Mouse (Mus musculus) megakaryocyte, embryonic 14.5 days (primary cell): ENCODE data around the gene Trim17. TPM values are rescaled to one million over a fixed set of nuclear protein-coding genes. Genes with fewer than 3 reads are reported as not detected.
A peak's percentile ranks its signal among the peaks of the same experiment; 100 is the strongest.

ENCODE experiments used
- H3K27me3 ChIP-seq: replicated peaks from 2 replicates; pipeline ENCODE3; 2012; ENCODE audit warnings: inconsistent platforms
- H3K36me3 ChIP-seq: replicated peaks from 2 replicates; pipeline ENCODE3; 2012; ENCODE audit warnings: low read length, inconsistent platforms, mixed read lengths
- H3K4me1 ChIP-seq: 2 replicates; pipeline ENCODE4 v1.6.1; 2012; ENCODE audit warnings: inconsistent platforms
- H3K4me3 ChIP-seq: replicated peaks from 2 replicates; pipeline ENCODE3; 2012; ENCODE audit warnings: moderate library complexity, mild to moderate bottlenecking, inconsistent platforms
- H3K9me3 ChIP-seq: 2 replicates; pipeline ENCODE4 v1.6.1; 2012; ENCODE audit warnings: inconsistent platforms
- FLI1 ChIP-seq: IDR thresholded peaks from 2 replicates; pipeline ENCODE4 v1.6.1; 2012; ENCODE audit warnings: low read length, inconsistent platforms, mixed read lengths
- GATA1 ChIP-seq: IDR thresholded peaks from 3 replicates; pipeline ENCODE4 v1.6.1; 2012; ENCODE audit warnings: mixed read lengths, low read length, inconsistent platforms, borderline replicate concordance
- polyA plus RNA-seq: library from polyadenylated mRNA; stranded (reverse); fragments of >175 nt; gene quantifications from 2 replicates; pipeline ENCODE4 v1.2.3, GENCODE M21; 2012; ENCODE audit warnings: low replicate concordance; ENCODE audit not compliant: insufficient read depth

Trim17 gene
- polyA plus RNA-seq, 1 experiment: 13.8 TPM

DNA sequence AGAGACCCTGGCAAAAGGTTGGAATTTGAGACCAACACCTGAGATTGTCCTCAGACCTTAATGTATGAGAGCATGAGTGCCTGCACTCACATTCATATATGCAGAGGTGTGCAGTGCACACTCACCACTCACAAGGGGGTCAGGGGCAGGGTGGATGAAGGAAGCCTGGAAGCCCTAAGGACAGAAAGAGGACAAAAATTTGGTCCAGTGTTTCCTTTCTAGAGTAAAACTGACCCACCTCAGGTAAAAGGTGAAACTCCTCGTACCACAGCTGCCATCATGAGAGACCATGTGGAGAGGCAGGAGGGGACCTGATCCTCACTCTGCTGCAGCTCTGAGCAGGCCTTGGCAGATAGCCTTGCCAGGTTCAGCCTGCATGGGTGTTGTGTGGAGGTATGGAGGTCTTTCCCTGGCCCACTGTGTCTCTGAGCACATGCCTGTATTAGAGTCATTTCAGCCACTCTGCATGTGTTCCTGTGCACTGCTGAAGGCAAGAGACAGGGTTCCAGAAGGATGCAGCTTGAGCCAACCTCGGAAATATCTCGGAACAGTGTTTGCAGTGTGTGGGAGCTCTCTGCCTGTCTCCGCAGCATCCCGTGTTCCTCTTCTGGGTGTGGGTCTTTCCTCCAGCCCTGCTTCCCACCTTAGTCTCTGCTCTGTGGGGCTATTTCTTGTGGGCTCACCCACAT, 2.9 kb downstream of the Trim17 start:
- H3K9me3 ChIP-seq: peaks cover 13% of the 10 kb centered on the region
- H3K4me3 ChIP-seq: peak overlapping the region; percentile 74
- H3K27me3 ChIP-seq: peaks cover 15% of the 10 kb centered on the region
- peaks cover 61% of the 10 kb centered on the region for H3K4me1 ChIP-seq
- TF ChIP-seq GATA1 (no peak), FLI1 (no peak)
- peaks cover 30% of the 10 kb centered on the region for H3K36me3 ChIP-seq

DNA sequence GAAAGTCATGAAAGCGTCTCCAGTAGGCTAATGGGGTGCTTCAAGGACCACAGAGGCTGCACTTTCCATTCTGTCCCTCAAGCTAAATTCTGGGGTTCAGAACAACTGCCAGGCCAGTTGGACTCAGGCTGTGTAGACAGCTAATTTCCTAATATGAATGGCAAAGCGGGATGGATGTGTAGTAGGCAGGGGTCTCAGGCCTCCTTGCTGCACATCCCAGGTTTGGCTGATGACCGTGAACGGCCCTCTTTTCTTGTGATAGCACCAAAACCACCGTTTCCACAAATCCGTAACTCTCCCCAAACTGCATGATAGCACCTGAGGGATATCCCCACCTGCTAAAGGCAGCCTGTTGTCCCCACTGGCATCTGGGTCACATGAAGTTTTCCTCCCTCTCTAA, 4.1 kb downstream of the Trim17 start:
- peak overlapping the region; percentile 20 for H3K4me3 ChIP-seq

DNA sequence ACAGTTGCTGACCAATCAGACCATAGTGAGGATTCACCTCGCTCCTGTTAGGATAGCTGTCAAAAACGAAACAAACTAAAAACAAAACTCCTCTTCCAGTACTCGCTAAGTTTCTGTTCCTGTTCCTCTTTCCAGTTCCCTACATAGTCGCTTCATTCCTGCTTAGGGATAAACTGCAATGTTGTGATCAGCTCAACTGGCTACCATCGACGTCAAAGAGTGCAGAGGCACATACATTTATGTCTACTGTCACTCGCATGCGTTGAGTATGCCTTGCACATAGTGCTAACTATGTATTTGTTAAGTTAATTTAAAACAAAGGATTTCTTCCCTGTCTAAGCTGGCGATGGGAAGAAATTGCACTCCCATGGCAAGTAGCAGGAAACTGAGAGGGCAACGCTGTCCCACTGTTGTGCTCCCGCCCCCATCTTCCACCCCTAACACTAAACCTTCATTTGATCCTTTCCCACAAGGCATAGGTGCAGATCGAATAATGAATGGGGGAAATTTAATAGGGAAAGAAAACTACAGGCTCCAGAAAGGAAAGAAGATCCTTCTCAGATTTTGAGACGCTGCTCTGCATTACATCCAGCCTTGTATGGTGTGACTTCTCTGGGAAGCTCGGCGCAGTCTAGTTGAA, 4.8 kb downstream of the Trim17 start:
- Histone ChIP-seq H3K36me3 (peaks cover 30% of the 10 kb centered on the region), H3K4me3 (peak overlapping the region; percentile 92), H3K27me3 (peaks cover 27% of the 10 kb centered on the region), H3K9me3 (peaks cover 13% of the 10 kb centered on the region), H3K4me1 (peaks cover 56% of the 10 kb centered on the region)
- TF ChIP-seq GATA1 (no peak), FLI1 (no peak)

More for the DNA sequence above, 4.1 kb downstream of the Trim17 start:
- H3K36me3 ChIP-seq: peaks cover 30% of the 10 kb centered on the region
- TF ChIP-seq FLI1: no peak
- TF ChIP-seq GATA1: no peak
- H3K9me3 ChIP-seq: peaks cover 13% of the 10 kb centered on the region
- H3K27me3 ChIP-seq: peaks cover 23% of the 10 kb centered on the region
- peaks cover 57% of the 10 kb centered on the region for H3K4me1 ChIP-seq

DNA sequence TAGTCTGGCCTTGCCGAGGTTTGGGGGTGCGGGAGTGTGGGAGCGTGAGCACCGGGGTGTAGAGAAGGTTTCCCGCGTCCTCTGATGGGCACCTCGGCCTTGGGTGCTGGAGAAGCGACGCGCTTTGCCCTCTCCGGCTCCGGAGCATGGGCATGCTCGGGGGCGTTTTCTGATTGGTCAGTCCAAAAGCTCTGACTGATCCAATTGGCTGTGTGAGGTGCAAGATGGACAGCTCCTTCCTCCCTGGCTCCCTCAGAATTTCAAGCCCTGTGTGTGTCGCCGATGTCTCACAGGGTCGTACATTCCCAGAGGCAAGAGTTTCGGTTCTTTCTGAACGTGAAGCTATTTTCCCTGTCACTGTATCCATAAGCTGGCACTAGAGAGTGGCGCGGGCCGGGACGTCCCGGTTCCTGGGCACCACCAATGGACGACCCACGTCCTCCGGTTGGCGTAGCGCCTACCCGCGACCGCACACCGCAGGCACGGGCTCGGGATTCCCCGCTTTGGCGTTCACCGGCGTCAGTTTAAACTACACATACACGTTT, 5.5 kb downstream of the Trim17 start:
- peaks cover 58% of the 10 kb centered on the region for H3K4me1 ChIP-seq
- peak overlapping the region; percentile 92 for H3K4me3 ChIP-seq
- H3K36me3 ChIP-seq: peaks cover 32% of the 10 kb centered on the region
- H3K27me3 ChIP-seq: peaks cover 28% of the 10 kb centered on the region
- no peak for TF ChIP-seq GATA1
- TF ChIP-seq FLI1: no peak
- H3K9me3 ChIP-seq: peaks cover 13% of the 10 kb centered on the region

DNA sequence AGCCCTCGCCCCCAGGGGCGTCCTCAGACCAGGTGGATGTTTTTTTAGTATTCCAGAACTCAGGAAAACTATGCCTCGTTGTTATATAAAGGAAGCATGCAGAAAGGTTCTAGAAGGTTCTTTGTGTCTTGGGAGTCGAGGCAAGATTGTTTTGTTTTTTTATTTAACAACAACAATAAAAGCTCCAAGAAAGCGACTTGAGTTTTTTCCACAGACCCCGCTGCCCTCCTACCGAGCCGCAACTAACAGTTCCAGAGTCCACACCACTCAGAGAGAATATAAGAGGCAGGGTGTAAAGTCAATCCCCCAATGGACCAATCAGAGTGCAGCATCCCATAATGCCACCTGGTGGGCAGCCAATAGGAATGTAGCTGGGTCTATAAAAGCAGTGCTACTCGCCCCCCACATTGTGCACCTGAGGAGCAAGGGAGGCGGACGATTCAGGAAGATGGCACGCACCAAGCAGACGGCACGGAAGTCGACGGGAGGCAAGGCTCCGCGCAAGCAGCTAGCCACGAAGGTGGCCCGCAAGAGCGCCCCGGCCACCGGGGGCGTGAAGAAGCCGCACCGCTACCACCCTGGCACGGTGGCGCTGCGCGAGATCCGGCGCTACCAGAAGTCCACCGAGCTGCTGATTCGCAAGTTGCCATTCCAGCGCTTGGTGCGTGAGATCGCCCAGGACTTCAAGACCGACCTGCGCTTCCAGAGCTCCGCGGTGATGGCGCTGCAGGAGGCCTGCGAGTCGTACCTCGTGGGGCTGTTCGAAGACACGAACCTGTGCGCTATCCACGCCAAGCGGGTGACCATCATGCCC, 7.1 kb downstream of the Trim17 start:
- Histone ChIP-seq H3K4me3 (peak overlapping the region; percentile 2), H3K27me3 (peaks cover 32% of the 10 kb centered on the region), H3K36me3 (peaks cover 31% of the 10 kb centered on the region), H3K4me1 (peaks cover 52% of the 10 kb centered on the region), H3K9me3 (peaks cover 13% of the 10 kb centered on the region)
- no peak for TF ChIP-seq GATA1
- no peak for TF ChIP-seq FLI1

DNA sequence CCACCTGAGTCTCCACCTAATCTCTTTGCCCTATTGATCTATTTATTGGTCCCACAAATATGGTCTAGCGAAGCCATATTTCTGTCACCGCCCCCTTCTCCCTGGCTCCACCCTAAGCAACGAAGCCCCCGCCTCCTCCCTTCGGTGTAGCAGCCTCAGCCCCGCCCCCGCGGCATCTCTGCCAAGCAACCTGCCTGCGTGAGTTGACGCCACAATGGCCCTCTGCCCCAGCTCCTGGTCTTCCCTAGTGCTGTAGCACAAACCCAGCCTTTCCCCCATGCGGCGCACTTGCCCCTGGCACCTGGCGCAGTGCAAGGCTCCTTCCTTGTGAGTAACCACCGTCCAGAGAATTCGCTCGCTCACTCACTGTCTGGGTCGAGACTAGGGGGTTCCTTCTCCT, 9.1 kb downstream of the Trim17 start:
- peaks cover 38% of the 10 kb centered on the region for H3K4me1 ChIP-seq
- H3K9me3 ChIP-seq: peaks cover 13% of the 10 kb centered on the region
- peaks cover 32% of the 10 kb centered on the region for H3K27me3 ChIP-seq
- TF ChIP-seq FLI1 (no peak), GATA1 (no peak)
- no peak overlapping the region for H3K4me3 ChIP-seq
- peaks cover 29% of the 10 kb centered on the region for H3K36me3 ChIP-seq

DNA sequence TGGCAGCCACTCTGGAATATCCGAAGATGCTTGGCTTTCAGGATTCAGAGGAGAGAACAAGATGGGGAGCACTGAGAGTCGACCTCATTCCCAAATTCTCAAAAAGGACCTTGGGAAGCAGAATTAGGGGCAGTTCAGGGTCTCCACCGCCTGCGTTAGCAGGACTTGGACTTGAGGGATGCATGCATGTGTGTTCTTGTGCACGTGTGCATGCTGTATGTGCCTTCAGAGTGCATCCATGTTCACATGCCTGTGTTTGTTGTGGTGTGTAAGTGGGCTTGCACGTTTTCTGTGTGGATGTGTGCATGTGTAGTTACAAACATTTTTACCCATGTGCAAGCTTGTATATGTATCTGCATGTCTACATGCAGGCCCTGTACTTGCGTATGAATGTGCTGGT, 9.7 kb downstream of the Trim17 start:
- peaks cover 37% of the 10 kb centered on the region for H3K4me1 ChIP-seq
- H3K9me3 ChIP-seq: peaks cover 13% of the 10 kb centered on the region
- peaks cover 32% of the 10 kb centered on the region for H3K27me3 ChIP-seq
- TF ChIP-seq GATA1 (no peak), FLI1 (no peak)
- H3K36me3 ChIP-seq: peaks cover 32% of the 10 kb centered on the region
- no peak overlapping the region for H3K4me3 ChIP-seq

DNA sequence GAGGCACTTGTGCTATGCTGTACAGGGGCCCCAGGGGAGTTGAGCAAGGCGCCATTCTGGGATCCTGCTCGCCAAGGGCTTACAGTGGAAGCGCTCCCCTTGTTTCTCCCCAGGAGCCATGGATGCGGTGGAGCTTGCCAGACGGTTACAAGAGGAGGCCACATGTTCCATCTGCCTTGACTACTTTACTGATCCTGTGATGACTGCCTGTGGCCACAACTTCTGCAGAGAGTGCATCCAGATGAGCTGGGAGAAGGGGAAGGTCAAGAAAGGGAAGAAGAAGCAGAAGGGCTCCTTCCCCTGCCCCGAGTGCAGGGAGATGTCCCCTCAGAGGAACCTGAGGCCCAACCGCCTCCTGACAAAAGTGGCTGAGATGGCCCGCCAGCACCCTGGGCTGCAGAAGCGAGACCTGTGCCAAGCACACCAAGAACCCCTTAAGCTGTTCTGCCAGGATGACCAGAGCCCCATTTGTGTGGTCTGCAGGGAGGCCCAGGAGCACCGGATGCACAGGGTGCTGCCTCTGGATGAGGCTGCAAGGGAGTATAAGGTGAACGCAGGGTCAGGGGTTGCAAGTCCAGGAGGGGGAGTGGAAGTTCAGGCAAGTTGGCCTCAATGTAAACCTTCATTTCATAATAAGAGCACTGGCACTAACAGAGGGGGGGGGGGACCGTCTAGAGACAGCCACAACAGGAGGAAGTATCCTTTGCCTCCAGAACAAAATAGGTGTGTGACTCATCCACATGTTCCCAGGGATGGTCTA, 10.7 kb downstream of the Trim17 start:
- H3K4me3 ChIP-seq: no peak overlapping the region
- H3K27me3 ChIP-seq: peaks cover 32% of the 10 kb centered on the region
- peaks cover 36% of the 10 kb centered on the region for H3K4me1 ChIP-seq
- TF ChIP-seq GATA1 (no peak), FLI1 (no peak)
- H3K9me3 ChIP-seq: peaks cover 13% of the 10 kb centered on the region
- peaks cover 42% of the 10 kb centered on the region for H3K36me3 ChIP-seq

DNA sequence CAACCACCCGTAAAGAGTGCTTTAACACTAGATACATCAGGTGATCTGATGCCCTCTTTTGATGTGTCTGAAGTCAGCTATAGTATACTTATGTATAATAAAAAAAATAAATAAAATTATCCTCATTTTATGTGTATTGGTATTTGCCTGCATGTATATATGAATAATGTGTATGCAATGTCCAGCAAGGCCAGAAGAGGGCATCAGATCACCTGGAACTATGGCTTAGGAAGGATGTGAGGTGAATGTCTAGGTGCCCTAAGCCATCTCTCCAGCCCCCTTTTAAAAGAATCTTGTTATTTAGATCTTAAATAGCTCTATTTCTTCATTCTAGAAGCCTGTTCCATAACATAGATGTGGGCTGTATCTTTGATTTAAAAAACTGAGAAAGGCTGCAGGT, 12.9 kb downstream of the Trim17 start:
- Histone ChIP-seq H3K27me3 (peaks cover 21% of the 10 kb centered on the region), H3K4me3 (no peak overlapping the region), H3K9me3 (peaks cover under 1% of the 10 kb centered on the region; the same call in 1 of the 2 replicates), H3K36me3 (peaks cover 55% of the 10 kb centered on the region), H3K4me1 (peaks cover 49% of the 10 kb centered on the region)
- TF ChIP-seq FLI1: no peak
- no peak for TF ChIP-seq GATA1
